Mouse (Mus musculus): ENCODE measurements around the gene Stk38.

DNA sequence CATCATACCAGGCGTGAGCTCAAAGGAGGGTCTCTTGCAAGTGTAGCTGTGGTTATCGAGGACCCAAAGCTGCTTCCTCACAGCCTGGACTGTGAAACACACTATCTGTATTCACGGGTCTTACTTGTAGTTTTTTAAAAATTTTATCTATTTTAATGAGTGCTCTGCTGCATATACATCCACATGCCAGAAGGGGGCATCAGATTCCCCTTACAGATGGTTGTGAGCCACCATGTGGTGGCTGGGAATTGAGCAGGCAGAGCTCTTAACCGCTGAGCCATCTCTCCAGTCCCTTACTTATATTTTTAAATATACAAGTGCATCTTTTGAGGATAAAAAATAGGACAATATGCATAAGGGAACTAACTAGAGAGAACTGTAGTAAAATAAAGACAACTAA, 20.1 kb downstream of the Stk38 start:
- no peak for TF ChIP-seq GATA1 (IDR thresholded peaks at IDR 0.05; ENCODE audit: borderline replicate concordance, low read length)
- TF ChIP-seq FLI1 (IDR thresholded peaks at IDR 0.05; ENCODE audit: low read length) = no peak

Data from megakaryocyte, embryonic 14.5 days (primary cell).